Mouse (Mus musculus) neural tube, embryonic 10.5 days (tissue): ENCODE results near the gene Abi3bp.

Experiments
- DNase-seq: peaks from one replicate; pipeline ENCODE4 v3.0.0-alpha.2; 2017; ENCODE audit warnings: low spot score; ENCODE audit errors: extremely low spot score

The Abi3bp gene

GRCm38 (mm10) chr16:56681010-56681645 is 203.4 kb downstream of the Abi3bp start:
- no peak for DNase-seq

DNA sequence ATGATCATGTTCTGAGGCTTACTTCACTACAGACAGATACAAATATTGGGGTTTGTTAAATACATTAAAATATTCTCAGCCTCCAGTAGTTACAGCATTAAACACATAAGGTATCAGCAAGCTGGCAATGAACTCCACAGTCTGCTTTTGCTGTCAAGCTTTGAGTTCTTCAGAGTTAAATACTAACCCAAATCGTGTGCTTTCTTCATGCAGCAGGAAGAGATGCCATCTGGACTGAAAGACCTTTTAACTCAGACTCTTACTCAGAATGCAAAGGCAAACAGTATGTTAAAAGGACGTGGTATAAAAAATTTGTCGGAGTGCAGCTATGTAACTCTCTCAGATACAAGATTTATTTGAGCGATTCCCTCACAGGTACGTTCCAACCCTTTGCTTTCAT is 209.1 kb downstream of the Abi3bp start:
- DNase-seq = no peak

DNA sequence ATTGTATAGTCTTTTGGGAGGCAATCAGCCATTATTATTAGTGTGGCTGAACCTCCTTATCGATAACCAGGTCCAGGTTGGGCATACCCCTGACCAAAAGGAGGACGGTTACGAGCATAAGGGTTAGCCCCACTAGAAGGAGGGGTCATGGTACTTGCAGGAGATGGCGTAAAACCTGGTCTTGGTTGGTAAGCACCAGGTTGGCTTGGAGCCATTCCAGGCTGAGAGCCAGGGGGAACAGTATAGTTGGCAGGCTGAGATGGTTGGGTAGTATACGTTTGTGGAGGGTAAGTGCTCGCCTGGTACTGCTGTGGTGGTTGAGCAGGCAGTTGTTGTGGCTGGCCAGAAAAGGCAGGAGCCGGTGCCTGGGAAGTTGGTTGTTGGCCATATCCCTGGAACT is 213.0 kb downstream of the Abi3bp start:
- no peak for DNase-seq

DNA sequence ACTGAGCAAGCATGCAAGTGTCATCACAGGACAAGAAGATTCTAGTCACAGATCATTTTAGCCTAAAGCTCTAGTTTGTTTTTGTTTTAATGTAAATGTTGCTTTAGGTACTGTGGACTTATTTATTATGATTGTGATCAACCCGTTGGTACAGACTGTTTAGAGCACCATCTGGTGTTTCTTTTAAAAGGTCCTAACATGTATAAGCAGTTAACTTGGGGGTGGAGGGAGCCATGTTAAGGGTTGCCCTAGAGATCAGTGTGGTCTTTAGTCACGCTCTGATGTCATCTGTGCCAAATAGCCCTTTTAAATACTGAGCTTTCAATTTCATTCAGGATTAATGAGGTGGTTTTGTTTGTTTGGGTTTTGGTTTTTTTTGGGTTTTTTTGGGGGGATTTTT is 218.8 kb downstream of the Abi3bp start:
- no peak for DNase-seq

DNA sequence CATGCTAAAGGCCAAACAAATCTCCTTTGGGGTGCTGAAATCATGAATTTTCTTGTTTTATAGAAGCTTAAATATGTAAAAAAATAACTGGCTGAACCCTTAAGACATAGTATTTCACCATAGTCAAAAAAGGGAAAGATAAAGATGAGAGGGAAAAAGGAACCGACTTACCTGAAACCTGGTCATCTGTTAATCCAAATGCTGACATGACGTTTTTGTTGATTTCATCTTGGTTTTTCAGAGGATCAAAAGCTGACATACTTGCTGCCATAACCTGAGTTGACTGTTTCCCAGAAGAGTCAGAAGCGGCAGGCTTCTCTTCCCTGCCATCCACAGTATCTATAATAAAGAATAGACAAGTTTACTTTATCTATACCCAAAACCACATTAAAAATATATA is 223.2 kb downstream of the Abi3bp start:
- no peak for DNase-seq

DNA sequence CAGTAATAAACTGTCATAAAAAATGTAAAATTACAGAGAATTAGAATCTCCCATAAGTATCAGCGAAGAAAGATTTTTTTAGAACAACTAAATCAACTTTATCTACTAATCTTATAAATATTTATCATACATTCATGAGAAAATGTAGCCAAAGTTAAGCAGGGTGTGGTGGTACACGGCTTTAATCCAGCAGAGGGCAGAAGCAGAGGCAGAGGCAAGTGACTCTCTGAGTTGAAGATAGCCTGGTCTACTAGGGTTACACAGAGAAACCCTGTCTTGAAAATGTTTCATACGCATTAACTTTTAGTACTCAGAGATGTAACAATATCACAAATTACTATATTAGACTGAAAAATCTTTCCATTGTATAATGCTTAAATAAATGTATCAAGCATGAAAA is 228.1 kb downstream of the Abi3bp start:
- no peak for DNase-seq

GRCm38 (mm10) chr16:56710071-56710470 is 232.4 kb downstream of the Abi3bp start:
- no peak for DNase-seq

GRCm38 (mm10) chr16:56715608-56716007 is 237.9 kb downstream of the Abi3bp start:
- no peak for DNase-seq

DNA sequence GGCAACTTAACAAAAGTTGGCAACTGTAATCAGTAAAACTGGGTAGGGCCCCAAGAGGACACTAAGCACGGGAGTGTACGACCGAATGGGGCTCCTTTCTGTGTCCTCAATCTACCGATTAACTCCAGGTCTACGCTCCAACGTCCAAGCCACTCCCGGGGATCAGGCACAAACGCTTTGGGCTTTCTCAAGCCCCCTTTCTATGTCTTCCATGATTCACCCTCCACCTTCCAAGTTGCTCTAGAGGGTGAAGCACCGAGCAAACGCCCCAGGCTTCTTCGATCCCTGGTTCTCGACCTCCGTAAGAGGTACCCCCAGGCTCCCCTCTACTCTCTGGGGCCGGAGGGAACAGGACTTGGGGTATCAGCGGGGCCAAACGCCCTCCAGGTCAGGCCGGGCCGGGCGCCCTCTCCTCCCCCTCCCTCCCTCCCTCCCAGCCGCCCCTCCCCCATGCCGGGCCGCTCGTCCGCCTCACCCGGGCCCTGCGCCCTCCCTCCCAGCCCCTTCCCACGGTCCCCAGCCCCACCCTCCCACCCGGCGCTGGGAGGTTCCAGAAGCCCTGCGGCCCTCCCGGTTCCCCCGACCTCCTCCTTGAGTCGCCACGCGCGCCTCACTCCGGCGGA is 239.0 kb downstream of the Abi3bp start:
- DNase-seq = no peak

GRCm38 (mm10) chr16:56717224-56718200 is 239.8 kb downstream of the Abi3bp start, which contains the start of gene Tfg:
Gene Tfg (minus strand): TSS chr16:56717450.
- peak; percentile 99 for DNase-seq

- no peak for DNase-seq
These were observed 241.4 kb downstream of the Abi3bp start for GRCm38 (mm10) chr16:56719031-56719430.

DNA sequence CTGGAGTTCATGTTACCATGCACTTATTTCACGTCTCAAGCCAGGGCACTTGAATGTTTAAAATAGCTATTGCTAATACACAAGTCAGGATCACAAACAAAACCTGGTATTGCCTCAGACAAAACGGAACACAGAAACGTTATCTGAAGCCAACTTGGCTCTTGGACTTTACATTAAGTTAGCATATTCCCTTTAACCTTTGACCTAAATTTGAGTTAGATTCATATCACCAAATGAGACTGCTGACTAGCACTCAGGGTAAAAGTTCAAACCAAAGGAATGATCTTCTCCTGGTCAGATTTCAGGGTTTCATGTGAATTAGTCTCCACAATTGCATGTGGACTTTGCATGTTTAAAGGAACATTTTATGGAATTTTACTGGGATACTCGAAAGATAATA is 244.7 kb downstream of the Abi3bp start:
- DNase-seq = no peak

DNA sequence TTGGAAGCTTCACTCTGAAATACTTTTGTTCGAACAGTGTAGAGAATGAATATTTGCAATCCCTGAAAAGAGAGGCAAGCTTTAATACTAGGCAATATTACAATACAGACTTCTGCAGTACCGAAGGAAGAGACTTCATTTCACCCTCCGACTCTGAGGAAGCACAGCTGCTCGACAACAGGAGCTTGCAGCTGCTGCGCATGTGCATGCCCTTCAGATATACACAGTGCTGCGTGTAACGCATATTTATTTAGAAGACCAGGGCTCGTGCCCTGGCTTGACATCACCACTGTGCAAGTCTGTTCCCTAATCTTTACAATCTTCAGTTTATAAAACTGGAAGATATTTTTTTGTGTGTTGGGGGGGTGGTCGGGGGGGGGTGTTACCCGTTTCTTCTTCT is 247.2 kb downstream of the Abi3bp start:
- no peak for DNase-seq

- no peak for DNase-seq
These were observed 251.4 kb downstream of the Abi3bp start for GRCm38 (mm10) chr16:56729060-56729459.
